Mouse (Mus musculus): Measurements from ENCODE around the gene Dnmt3a.

Dnmt3a gene

GRCm38 (mm10) chr12:3852521-3852920 is 46.7 kb downstream of the Dnmt3a start:
- no peak for DNase-seq (ENCODE audit: low read depth, low spot score)

GRCm38 (mm10) chr12:3854419-3854818 is 48.6 kb downstream of the Dnmt3a start:
- no peak for DNase-seq (ENCODE audit: low read depth, low spot score)

DNA sequence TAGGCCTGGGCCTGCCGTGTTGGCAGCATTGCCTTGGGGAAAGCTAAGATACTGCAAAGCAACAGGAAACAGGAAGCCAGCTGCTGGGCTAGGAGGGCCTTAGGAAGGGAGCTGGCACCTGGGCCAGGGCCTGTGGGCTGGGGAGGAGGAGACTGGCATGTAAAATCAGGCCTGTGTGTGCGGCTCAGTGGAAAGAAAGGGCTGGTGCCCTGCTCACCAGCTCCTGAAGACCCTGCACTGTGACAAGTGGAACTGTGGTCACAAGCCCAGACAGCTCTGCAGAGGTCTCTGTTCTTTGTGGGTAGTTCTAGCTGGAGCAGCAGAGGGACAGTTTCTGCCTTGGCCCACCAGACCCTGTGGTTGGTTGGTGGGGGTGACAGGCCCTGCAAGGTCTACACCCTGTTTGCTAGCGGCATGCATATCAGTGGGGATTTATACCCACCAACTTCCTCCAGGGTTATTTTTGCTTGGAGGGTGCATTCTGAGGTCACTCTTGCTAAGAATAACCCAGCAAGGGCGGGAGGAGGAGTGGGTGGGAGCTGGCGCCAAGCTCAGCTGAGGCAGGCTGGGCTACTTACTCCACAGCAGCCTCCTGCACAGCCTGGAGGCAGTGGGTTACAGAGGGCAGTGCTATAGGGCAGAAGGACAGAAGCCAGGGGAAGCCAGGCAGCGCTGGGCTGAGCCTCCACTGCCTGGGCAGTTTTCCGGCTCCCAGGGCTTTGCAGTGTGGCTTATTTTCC is 50.1 kb downstream of the Dnmt3a start:
- no peak for DNase-seq (ENCODE audit: low read depth, low spot score)

DNA sequence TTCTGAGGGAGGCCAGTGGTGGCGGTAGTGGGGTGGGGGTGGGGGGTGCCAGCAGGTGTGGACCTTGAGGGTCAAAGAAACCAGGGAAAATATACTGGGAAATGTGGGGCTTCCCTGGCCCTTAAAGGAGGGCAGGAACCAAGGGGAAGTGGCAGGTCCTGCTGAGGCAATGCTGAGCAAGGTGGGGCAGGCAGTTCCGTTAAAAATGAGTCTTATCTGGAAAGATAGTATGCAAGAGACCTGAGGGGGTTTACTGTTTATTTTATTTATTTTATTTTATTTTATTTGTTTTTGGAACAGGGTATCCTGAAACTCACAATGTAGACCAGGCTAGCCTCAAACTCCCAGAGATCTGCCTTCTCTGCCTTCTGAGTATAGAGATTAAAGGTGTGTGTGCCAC is 50.9 kb downstream of the Dnmt3a start:
- no peak for DNase-seq (ENCODE audit: low read depth, low spot score)

- DNase-seq (ENCODE audit: low read depth, low spot score), result no peak
These were observed 51.4 kb downstream of the Dnmt3a start for GRCm38 (mm10) chr12:3857231-3857630.

DNA sequence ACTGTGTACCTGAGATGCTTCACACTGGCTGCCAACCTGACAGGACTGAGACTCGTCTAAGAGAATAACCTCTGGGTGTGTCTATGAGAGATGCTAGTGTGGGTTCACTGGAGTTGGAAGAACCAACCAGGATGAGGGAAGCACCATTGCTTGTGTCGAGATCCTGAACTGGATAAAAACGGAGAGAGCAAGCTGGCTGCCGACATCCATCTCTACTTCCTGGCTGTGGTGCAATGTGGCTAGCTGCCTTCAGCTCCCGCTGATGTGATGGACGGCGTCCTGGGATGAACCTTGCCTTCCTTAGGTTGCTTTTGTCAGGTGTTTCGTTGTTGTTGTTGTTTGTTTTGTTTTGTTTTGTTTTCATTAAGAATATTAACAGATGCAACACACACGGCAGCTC is 52.0 kb downstream of the Dnmt3a start:
- no peak for DNase-seq (ENCODE audit: low read depth, low spot score)

DNA sequence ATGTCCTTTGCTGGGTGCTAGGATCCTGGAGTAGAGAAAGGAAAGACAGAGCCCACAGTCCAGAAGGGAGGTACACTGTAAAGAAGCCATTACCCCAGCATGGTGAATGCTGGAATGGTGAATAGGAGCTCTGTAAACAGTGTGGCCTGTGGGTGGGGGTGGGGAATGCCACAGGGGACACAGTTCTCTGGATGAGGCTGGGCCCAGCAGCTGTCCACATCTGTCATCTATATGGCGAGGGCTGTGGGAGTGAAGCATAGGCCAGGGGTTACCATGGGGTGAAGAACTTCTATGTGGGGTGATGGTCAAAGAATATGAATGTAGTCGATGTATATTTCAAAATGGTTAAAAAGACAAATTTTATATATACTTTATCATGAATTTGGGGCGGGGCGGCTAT is 52.9 kb downstream of the Dnmt3a start:
- no peak for DNase-seq (ENCODE audit: low read depth, low spot score)

- DNase-seq (ENCODE audit: low read depth, low spot score), result no peak
These were observed 53.7 kb downstream of the Dnmt3a start for GRCm38 (mm10) chr12:3859545-3859944.

DNA sequence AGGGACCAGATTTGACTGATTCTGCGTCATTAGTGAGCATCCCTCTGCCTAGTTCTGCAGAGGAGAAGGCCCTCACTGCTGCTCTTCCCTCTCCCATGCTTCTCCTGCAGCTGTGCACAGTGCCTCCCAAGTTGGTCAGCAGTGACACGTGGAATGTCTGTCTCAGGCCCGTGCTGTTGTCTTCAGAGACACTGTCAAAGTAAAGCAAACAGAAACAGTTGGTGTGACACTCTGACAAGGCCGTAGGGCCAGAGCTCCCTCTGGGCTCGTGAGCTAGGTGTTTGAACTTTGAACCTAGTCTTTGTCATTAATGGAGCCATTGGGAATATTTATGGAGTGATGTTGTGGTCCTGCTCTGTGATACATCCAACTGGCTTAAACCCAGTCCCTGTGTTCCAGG is 54.2 kb downstream of the Dnmt3a start:
- DNase-seq (ENCODE audit: low read depth, low spot score), result no peak

DNA sequence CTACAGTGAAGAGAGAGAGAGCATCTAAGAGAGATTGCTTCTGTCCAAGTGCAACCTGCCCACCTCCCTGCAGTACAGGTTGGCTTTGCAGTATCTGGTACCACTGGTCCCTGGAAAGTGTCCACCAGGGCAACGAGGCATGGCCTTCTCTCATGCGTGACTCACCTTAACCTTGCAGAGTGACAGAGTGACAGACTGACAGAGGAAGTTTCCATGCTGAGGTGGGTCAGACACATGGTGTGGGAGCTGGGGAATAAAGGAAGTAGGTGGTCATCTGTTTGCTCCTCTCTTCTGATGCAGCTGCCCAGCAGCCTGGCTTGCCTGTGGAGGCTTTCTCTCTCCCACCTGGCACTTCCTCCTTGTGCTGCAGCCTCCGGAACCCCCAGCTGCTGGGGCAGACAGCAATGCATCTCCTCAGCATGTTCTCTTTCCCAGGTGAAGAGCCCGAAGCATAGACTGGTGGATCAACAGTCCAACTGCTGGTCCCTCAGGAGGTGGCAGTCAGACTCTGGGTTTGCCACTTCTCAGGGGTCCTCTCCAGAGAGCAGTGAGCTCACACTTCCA is 55.9 kb downstream of the Dnmt3a start:
- no peak for DNase-seq (ENCODE audit: low read depth, low spot score)

DNA sequence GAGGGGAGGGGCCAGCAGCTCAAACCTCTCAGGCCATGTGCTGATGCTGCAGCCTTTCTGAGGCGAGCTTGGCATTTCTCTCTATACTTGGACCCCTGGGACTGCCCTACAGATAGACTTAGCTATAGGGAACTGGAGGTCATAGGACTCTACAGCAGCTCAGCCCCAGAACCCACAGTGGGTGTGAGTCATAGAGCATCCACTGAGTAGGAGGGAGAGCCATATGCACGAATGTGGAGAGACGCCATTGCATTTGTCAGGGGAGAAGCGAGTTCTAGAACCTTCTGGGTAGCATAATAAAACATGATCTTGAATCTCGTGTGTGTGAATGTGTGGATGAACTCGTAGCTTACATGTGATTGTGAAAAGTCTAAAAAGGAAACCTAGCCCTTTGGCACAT is 56.4 kb downstream of the Dnmt3a start:
- no peak for DNase-seq (ENCODE audit: low read depth, low spot score)

GRCm38 (mm10) chr12:3864208-3864607 is 58.4 kb downstream of the Dnmt3a start:
- DNase-seq (ENCODE audit: low read depth, low spot score), result no peak

DNA sequence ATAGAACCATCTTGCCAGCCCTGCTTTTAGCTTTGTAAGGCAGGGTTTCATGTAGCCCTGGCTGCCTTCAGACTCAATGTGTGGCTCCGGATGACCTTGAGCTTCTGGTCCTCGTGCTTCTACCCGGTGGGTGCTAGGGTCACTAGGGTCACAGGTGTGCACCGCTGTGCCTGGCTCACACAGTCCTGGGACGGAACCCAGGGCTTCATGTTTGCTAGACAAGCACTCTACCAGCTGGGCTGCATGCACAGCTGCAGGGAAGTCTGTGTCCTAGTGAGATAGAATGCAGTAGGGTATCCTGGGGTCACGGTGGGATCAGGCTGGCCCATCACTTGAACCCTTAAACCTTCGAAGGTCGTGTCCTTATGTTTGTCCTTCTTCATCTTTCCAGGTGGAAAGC is 59.8 kb downstream of the Dnmt3a start:
- no peak for DNase-seq (ENCODE audit: low read depth, low spot score)

GRCm38 (mm10) chr12:3866654-3867370 is 61.0 kb downstream of the Dnmt3a start:
- DNase-seq (ENCODE audit: low read depth, low spot score), result no peak

- DNase-seq (ENCODE audit: low read depth, low spot score), result no peak
These were observed 62.3 kb downstream of the Dnmt3a start for GRCm38 (mm10) chr12:3868115-3868514.

- no peak for DNase-seq (ENCODE audit: low read depth, low spot score)
These were observed 63.1 kb downstream of the Dnmt3a start for GRCm38 (mm10) chr12:3868676-3869458.

GRCm38 (mm10) chr12:3870024-3870423 is 64.2 kb downstream of the Dnmt3a start:
- DNase-seq (ENCODE audit: low read depth, low spot score), result no peak

DNA sequence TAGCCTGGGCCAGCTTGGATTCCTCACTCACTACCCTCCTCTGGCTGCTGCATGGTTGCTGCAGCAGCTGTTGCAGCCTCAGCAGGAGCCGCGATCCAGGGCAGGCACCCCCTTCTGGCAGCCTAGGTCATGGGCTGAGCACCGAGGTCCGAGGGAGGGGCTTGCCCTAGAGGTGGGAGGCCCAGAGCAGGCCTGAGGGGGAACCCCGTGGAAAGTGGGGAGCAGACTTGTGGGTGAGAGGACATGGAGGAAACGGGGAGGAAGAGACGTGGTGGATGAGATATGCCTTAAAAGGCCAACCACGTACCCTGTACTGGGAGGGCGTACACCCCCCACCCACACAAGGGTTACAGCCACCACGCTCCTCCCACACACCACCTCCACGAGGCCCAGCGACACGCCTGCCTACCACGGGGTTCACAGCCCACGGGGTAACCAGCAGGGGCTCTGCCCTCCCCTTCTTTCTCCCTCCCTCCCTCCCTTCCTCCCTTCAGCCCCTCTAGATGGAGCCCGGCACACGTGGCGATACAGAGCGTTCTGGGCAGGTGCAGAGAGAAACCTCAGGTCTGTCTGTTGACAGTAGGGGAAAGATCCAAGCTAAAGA is 65.2 kb downstream of the Dnmt3a start:
- no peak for DNase-seq (ENCODE audit: low read depth, low spot score)

GRCm38 (mm10) chr12:3871637-3872036 is 65.8 kb downstream of the Dnmt3a start:
- DNase-seq (ENCODE audit: low read depth, low spot score), result no peak

GRCm38 (mm10) chr12:3872410-3873230 is 66.8 kb downstream of the Dnmt3a start:
- no peak for DNase-seq (ENCODE audit: low read depth, low spot score)

DNA sequence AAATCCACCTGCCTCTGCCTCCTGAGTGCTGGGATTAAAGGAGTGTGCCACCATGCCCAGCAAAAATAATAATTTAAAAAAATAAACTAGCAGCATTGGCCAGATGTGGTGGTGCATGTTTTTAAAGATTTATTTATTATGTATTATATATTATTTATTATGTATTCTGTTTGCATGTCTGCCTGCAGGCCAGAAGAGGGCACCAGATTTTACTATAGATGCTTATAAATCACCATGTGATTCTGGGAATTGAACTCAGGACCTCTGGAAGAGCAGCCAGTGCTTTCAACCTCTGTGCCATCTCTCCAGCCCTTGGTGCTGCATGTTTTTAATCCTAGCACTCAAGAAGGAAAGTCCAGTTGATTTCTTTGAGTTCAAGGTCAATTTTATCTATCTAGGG is 69.7 kb downstream of the Dnmt3a start:
- no peak for DNase-seq (ENCODE audit: low read depth, low spot score)
